Mouse (Mus musculus) spleen, adult 2 months (tissue): ENCODE data around the gene Nfia. TPM values are rescaled to one million over a fixed set of nuclear protein-coding genes. Genes with fewer than 3 reads are reported as not detected.

Experiments
- DNase-seq, 2 experiments: peaks; one replicate each; pipeline versions ENCODE4 v3.0.0 to v3.0.0-alpha.2; 2012 to 2021; ENCODE audit warnings: low spot score in 2 of 2, low read depth in 1 of 2
- H3K27ac ChIP-seq: fragments of 200-500 bp; 2 replicates; pipeline ENCODE4 v1.5.1; 2012; ENCODE audit warnings: low read length, inconsistent platforms; ENCODE audit not compliant: insufficient read depth
- H3K27me3 ChIP-seq: fragments of 200-500 bp; 2 replicates; pipeline ENCODE4 v1.6.1; 2012; ENCODE audit warnings: mild to moderate bottlenecking, moderate library complexity, low read length, inconsistent platforms; ENCODE audit not compliant: control insufficient read depth, insufficient read depth
- H3K36me3 ChIP-seq: fragments of 200-500 bp; 2 replicates; pipeline ENCODE4 v1.6.1; 2012; ENCODE audit warnings: mild to moderate bottlenecking, low read length, inconsistent platforms; ENCODE audit not compliant: control insufficient read depth, insufficient read depth
- H3K4me1 ChIP-seq: fragments of 200-500 bp; 2 replicates; pipeline ENCODE4 v1.6.1; 2011; ENCODE audit warnings: inconsistent platforms; ENCODE audit not compliant: control insufficient read depth, insufficient read depth, insufficient read length
- H3K4me3 ChIP-seq: fragments of 200-500 bp; 2 replicates; pipeline ENCODE4 v1.5.1; 2011; ENCODE audit warnings: mild to moderate bottlenecking, inconsistent platforms; ENCODE audit not compliant: insufficient read depth, insufficient read length; ENCODE audit errors: extremely low read depth
- CTCF ChIP-seq: fragments of 200-500 bp; IDR thresholded peaks from 2 replicates; pipeline ENCODE4 v1.5.1; 2011; ENCODE audit warnings: mild to moderate bottlenecking, inconsistent platforms; ENCODE audit not compliant: insufficient read depth, insufficient read length, insufficient replicate concordance; ENCODE audit errors: extremely low read depth
- POLR2A ChIP-seq: fragments of 200-500 bp; IDR thresholded peaks from 2 replicates; pipeline ENCODE4 v1.6.1; 2011; ENCODE audit warnings: low read depth, low read length, inconsistent platforms
- WGBS: fragments of 180-500 bp; shearing (Covaris S2); methylation state at CpG from one replicate; pipeline ENCODE4 v1.1.7; 2018; 5-methylcytosine and 5-hydroxymethylcytosine counted together
- polyA plus RNA-seq: library from polyadenylated mRNA; depleted of rRNA; stranded (reverse); fragments of >200 nt; gene quantifications from 2 replicates; pipeline ENCODE4 v1.2.3, GENCODE M21; 2012

Nfia gene
- polyA plus RNA-seq, 1 experiment: 10.3 TPM

DNA sequence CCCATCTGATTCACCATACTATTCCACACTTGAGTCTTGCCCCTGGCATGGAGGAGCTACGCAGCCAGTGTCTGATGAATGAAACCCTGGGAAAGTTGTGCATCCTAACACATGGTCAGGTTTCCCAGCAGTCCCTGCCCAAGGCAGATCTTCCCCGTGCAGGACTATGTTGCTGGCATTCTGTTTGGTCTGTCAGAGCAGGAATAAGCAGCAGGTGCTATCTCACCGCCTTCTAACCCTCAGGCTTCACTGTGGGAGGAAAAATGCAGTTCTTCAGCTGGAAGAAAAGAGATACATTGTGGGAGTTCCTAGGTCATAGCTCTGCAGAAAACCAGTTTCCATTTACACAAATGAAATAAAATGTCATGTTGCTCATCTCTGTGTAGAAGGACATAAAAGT lies 247.3 kb downstream of the Nfia start:
- no peak for DNase-seq
- 94% methylated on average over 3 of the region's 3 CpGs for WGBS
- Histone ChIP-seq H3K27ac (no peak overlapping the region), H3K4me3 (no peak overlapping the region), H3K27me3 (no peaks in the 10 kb centered on the region), H3K4me1 (peaks cover 4% of the 10 kb centered on the region; the same call in 1 of the 2 replicates), H3K36me3 (no peaks in the 10 kb centered on the region)
- no peak for TF ChIP-seq POLR2A
- no peak for TF ChIP-seq CTCF

DNA sequence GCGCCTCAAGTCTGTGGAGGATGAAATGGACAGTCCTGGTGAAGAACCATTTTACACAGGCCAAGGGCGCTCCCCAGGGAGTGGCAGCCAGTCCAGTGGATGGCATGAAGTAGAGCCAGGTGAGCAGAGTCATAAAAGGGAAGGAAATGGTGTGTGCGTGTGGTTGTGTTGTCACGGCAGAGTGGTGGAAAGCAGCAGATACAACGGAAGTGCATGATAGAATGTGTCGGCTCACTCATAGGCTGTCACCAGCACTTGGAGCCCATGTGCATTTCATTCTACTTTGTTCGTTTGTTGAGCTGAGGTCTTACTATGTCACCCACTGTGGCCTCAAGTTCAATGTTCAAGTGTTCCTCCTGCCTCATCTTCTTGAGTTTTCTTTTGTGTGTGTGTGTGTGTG lies 248.3 kb downstream of the Nfia start:
- H3K4me1 ChIP-seq: peaks cover 4% of the 10 kb centered on the region; the same call in 1 of the 2 replicates
- no peaks in the 10 kb centered on the region for H3K36me3 ChIP-seq
- H3K4me3 ChIP-seq: no peak overlapping the region
- H3K27me3 ChIP-seq: no peaks in the 10 kb centered on the region
- H3K27ac ChIP-seq: no peak overlapping the region
- 36% methylated on average over 7 of the region's 7 CpGs for WGBS
- peak in 1 of 2 experiments; percentile 17 for DNase-seq
- TF ChIP-seq CTCF (no peak), POLR2A (no peak)

DNA sequence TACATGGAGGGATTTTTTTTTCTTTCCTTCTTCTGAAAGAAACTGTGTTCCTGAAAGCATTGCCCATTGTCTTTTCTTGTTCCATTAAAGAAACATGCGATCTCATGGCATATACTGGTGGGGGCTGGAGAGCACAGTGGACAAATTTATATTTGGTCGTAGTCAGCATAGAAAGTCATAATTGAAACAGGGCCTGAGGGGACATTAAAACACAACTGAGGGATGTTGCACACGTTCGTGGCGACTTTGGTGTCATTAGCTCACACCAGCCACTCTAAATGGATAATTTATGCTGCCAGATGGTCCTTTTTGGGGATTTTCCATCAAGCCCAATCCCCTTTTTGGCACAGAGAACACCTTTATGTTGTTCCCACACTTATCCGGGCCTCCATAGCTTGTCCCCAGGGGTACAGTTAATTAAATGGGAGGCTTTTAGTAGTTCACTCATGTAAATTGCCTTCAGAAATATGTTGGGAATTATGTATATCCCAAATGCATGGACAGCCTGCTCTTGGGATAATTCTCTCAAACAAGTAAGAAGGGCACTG lies 250.8 kb downstream of the Nfia start:
- H3K4me3 ChIP-seq: no peak overlapping the region
- no peak overlapping the region for H3K27ac ChIP-seq
- WGBS: 90% methylated on average over 6 of the region's 6 CpGs
- peaks cover 4% of the 10 kb centered on the region; the same call in 1 of the 2 replicates for H3K4me1 ChIP-seq
- no peaks in the 10 kb centered on the region for H3K27me3 ChIP-seq
- no peak for DNase-seq
- H3K36me3 ChIP-seq: no peaks in the 10 kb centered on the region
- TF ChIP-seq POLR2A (no peak), CTCF (no peak)

DNA sequence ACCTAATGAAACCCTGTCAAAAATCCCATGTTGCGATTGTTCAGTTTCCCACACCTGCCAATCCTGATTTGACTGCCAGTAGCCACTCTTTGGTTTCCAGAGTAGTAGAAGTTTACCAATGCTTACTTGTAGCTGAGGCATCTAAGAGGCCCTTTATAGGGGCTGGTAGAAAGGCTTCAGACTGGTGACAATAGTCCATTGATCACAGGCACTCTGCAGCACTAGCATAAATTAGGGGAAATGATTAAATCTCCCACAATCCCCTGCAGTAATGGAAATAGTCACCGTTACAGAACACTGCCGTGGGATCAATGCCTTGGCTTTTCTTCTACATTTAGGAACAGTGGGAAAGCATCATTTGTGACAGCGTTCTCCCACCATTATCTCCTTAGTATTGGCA lies 254.9 kb downstream of the Nfia start:
- TF ChIP-seq POLR2A (no peak), CTCF (no peak)
- Histone ChIP-seq H3K4me3 (no peak overlapping the region), H3K27me3 (no peaks in the 10 kb centered on the region), H3K36me3 (no peaks in the 10 kb centered on the region), H3K27ac (no peak overlapping the region), H3K4me1 (no peaks in the 10 kb centered on the region)
- DNase-seq: no peak
- WGBS: 95% methylated on average over 4 of the region's 4 CpGs

DNA sequence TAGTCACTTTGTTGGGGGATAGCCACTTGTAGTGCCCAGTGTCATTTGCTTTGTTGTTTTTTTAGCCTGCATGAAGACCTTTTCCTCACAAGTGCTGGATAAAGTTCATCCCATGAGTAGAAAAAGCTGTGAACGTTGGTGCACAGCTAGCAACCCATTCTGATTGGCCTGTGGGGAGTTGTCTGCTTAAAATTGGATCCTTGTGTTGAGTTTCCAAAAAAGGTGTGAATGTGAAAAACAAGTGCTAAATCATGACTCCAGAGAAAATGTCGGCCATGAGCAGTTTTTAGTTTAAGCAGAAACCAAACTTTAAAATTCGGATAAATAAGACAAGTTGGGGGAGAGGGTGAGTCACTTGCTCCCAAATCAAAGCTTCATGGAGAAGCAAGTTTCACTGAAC lies 259.3 kb downstream of the Nfia start:
- no peaks in the 10 kb centered on the region for H3K4me1 ChIP-seq
- H3K27me3 ChIP-seq: no peaks in the 10 kb centered on the region
- DNase-seq: no peak
- 79% methylated on average over 3 of the region's 3 CpGs for WGBS
- H3K4me3 ChIP-seq: no peak overlapping the region
- no peaks in the 10 kb centered on the region for H3K36me3 ChIP-seq
- no peak overlapping the region for H3K27ac ChIP-seq
- TF ChIP-seq CTCF (no peak), POLR2A (no peak)

DNA sequence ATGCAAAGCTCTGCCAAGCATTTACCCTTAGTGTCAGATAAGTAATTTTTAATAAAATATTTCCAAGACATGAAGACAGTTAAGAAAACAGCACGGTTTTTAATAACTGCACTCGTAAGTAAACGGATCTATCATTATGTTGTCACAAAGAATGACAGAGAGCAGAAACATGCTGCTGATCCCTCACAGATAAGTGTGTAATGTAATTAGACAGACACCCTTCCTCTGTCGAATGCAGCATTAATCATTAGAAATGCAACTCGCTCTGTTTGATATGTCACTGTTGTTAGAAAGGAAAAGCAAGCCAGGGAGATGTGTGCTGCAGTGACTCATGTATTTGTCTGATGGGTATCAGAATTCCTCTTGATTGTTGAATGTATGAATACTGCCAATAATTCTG lies 259.8 kb downstream of the Nfia start:
- no peak overlapping the region for H3K27ac ChIP-seq
- H3K36me3 ChIP-seq: no peaks in the 10 kb centered on the region
- no peak overlapping the region for H3K4me3 ChIP-seq
- no peaks in the 10 kb centered on the region for H3K4me1 ChIP-seq
- TF ChIP-seq POLR2A (no peak), CTCF (no peak)
- 89% methylated on average over 5 of the region's 5 CpGs for WGBS
- no peaks in the 10 kb centered on the region for H3K27me3 ChIP-seq
- no peak for DNase-seq

DNA sequence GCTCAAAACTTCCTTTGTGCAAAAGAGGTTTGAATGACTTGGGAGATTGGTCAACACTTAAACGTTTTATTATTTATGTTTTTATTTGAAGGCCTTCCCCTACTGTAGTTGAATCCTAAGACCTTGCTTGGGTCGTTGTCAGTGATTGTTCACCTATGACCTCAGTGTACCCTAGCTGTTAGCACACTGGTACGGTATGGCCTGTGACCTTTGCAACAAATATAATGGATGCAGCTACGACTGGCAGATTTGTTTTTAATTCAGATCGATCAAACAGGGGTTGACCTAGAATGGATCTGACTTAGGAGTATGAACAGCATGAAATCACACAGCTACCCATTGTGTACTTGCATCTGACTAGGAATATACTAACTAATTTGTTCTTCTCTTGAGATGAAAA lies 266.6 kb downstream of the Nfia start:
- Histone ChIP-seq H3K27me3 (no peaks in the 10 kb centered on the region), H3K27ac (no peak overlapping the region), H3K4me3 (no peak overlapping the region), H3K4me1 (0 out of 2 replicates have a peak, but pooled peaks cover 3% of the 10 kb centered on the region), H3K36me3 (no peaks in the 10 kb centered on the region)
- no peak for DNase-seq
- TF ChIP-seq POLR2A (no peak), CTCF (no peak)
- WGBS: 81% methylated on average over 5 of the region's 5 CpGs
